Mouse (Mus musculus) MEL (cell line): ENCODE results near the gene Naip1. TPM values are rescaled to one million over a fixed set of nuclear protein-coding genes. Genes with fewer than 3 reads are reported as not detected.
A peak's percentile ranks its signal among the peaks of the same experiment; 100 is the strongest.
"Not testable (repeated sequence)": the region's sequence is repeated elsewhere in the genome, so short reads cannot be mapped to it uniquely, and the experiment has no call there.

Experiments used
- DNase-seq: peaks from one replicate; pipeline ENCODE4 v3.0.0; 2011; ENCODE audit warnings: low read depth, low spot score
- H3K27ac ChIP-seq: 2 replicates; pipeline ENCODE4 v1.5.1; 2012; ENCODE audit warnings: low read depth, mild to moderate bottlenecking, control low read depth, low read length, moderate library complexity; ENCODE audit not compliant: control insufficient read depth
- H3K27me3 ChIP-seq, 2 experiments: fragments of 150-350 bp in 1 of 2; sonication (generic) in 1 of 2; 2 replicates each; pipeline ENCODE4 v1.6.1; 2012; ENCODE audit warnings: low read length in 2 of 2, mild to moderate bottlenecking in 2 of 2, improper control_type of control experiment in 1 of 2, moderate library complexity in 1 of 2; ENCODE audit not compliant: insufficient read depth in 2 of 2, control insufficient read depth in 1 of 2
- H3K36me3 ChIP-seq, 2 experiments: 2 replicates each; pipeline ENCODE4 v1.6.1; 2012 to 2014; ENCODE audit warnings: low read length in 2 of 2, improper control_type of control experiment in 1 of 2, inconsistent platforms in 1 of 2, mild to moderate bottlenecking in 1 of 2; ENCODE audit not compliant: insufficient read depth in 2 of 2, control insufficient read depth in 1 of 2
- H3K4me1 ChIP-seq, 2 experiments: fragments of 150-350 bp in 1 of 2; sonication (generic) in 1 of 2; 2 replicates each; pipeline ENCODE4 v1.6.1; 2012; ENCODE audit warnings: low read length in 2 of 2, improper control_type of control experiment in 1 of 2, mild to moderate bottlenecking in 1 of 2; ENCODE audit not compliant: insufficient read depth in 2 of 2, control insufficient read depth in 1 of 2
- H3K4me3 ChIP-seq, 2 experiments: fragments of 150-350 bp in 1 of 2; sonication (generic) in 1 of 2; 2 replicates each; pipeline ENCODE4 v1.5.1; 2012; ENCODE audit warnings: low read depth in 2 of 2, low read length in 2 of 2, mild to moderate bottlenecking in 2 of 2, moderate library complexity in 2 of 2, control low read depth in 1 of 2, improper control_type of control experiment in 1 of 2; ENCODE audit not compliant: control insufficient read depth in 1 of 2, insufficient read depth in 1 of 2
- H3K79me2 ChIP-seq: 2 replicates; pipeline ENCODE4 v1.6.1; 2012; ENCODE audit warnings: mild to moderate bottlenecking, low read length, moderate library complexity; ENCODE audit not compliant: control insufficient read depth, poor library complexity, insufficient read depth
- H3K9ac ChIP-seq: 2 replicates; pipeline ENCODE4 v1.6.1; 2012; ENCODE audit warnings: low read depth, mild to moderate bottlenecking, control low read depth, low read length, moderate library complexity; ENCODE audit not compliant: control insufficient read depth, poor library complexity, severe bottlenecking
- H3K9me3 ChIP-seq: fragments of 150-350 bp; sonication (generic); replicated peaks from 2 replicates; pipeline ENCODE4 v1.6.1; 2012; ENCODE audit warnings: mild to moderate bottlenecking, low read length, improper control_type of control experiment, moderate library complexity; ENCODE audit not compliant: insufficient read depth
- CTCF ChIP-seq, 3 experiments: IDR thresholded peaks in 2 of 3; conservative IDR thresholded peaks in 1 of 3; 2 replicates each; pipeline ENCODE4 v1.5.1; 2011 to 2012; ENCODE audit warnings: low read length in 3 of 3, low read depth in 2 of 3, mild to moderate bottlenecking in 2 of 3, improper control_type of control experiment in 1 of 3, inconsistent platforms in 1 of 3, mixed read lengths in 1 of 3, moderate library complexity in 1 of 3; ENCODE audit not compliant: control insufficient read depth in 1 of 3, insufficient read depth in 1 of 3, poor library complexity in 1 of 3, severe bottlenecking in 1 of 3
- EP300 ChIP-seq, 2 experiments: IDR thresholded peaks; 2 replicates each; pipeline ENCODE4 v1.6.1; 2011; ENCODE audit warnings: improper control_type of control experiment in 2 of 2, low read length in 2 of 2, low read depth in 1 of 2, mild to moderate bottlenecking in 1 of 2
- ETS1 ChIP-seq: IDR thresholded peaks from 2 replicates; pipeline ENCODE4 v1.6.1; 2012; ENCODE audit warnings: low read depth, mild to moderate bottlenecking, inconsistent platforms, low read length, improper control_type of control experiment, moderate library complexity
- GABPA ChIP-seq: IDR thresholded peaks from 2 replicates; pipeline ENCODE4 v1.6.1; 2012; ENCODE audit warnings: low read depth, mild to moderate bottlenecking, inconsistent platforms, low read length, improper control_type of control experiment, moderate library complexity
- GATA1 ChIP-seq: IDR thresholded peaks from 2 replicates; pipeline ENCODE4 v1.6.1; 2011; ENCODE audit warnings: low read depth, low read length, improper control_type of control experiment
- MAFK ChIP-seq: IDR thresholded peaks from 2 replicates; pipeline ENCODE4 v1.6.1; 2011; ENCODE audit warnings: low read depth, mild to moderate bottlenecking, low read length, improper control_type of control experiment, borderline replicate concordance
- MAX ChIP-seq: IDR thresholded peaks from 2 replicates; pipeline ENCODE4 v1.6.1; 2011; ENCODE audit warnings: low read length, improper control_type of control experiment
- MYC ChIP-seq: IDR thresholded peaks from 2 replicates; pipeline ENCODE4 v1.6.1; 2011; ENCODE audit warnings: low read depth, mild to moderate bottlenecking, low read length, improper control_type of control experiment, moderate library complexity
- NELFE ChIP-seq: IDR thresholded peaks from 2 replicates; pipeline ENCODE4 v1.6.1; 2011; ENCODE audit warnings: low read depth, low read length, improper control_type of control experiment
- POLR2A ChIP-seq, 2 experiments: IDR thresholded peaks; 2 replicates each; pipeline ENCODE4 v1.6.1; 2011 to 2012; ENCODE audit warnings: low read length in 2 of 2, mild to moderate bottlenecking in 2 of 2, control low read depth in 1 of 2, improper control_type of control experiment in 1 of 2, low read depth in 1 of 2, moderate library complexity in 1 of 2; ENCODE audit not compliant: control insufficient read depth in 1 of 2, insufficient read depth in 1 of 2, poor library complexity in 1 of 2
- RCOR1 ChIP-seq: IDR thresholded peaks from 2 replicates; pipeline ENCODE4 v1.6.1; 2012; ENCODE audit warnings: low read depth, mild to moderate bottlenecking, inconsistent platforms, low read length, improper control_type of control experiment
- SMC3 ChIP-seq: IDR thresholded peaks from 2 replicates; pipeline ENCODE4 v1.6.1; 2011; ENCODE audit warnings: low read depth, low read length, improper control_type of control experiment
- TAL1 ChIP-seq: IDR thresholded peaks from 2 replicates; pipeline ENCODE4 v1.6.1; 2012; ENCODE audit warnings: mild to moderate bottlenecking, inconsistent platforms, low read length, moderate library complexity, mixed read lengths
- TBP ChIP-seq: IDR thresholded peaks from 2 replicates; pipeline ENCODE4 v1.8.0; 2011; ENCODE audit warnings: low read depth, low read length, improper control_type of control experiment
- TCF12 ChIP-seq: IDR thresholded peaks from 2 replicates; pipeline ENCODE4 v1.6.1; 2014; ENCODE audit warnings: low read depth, mild to moderate bottlenecking, inconsistent platforms, low read length, improper control_type of control experiment, moderate library complexity
- USF2 ChIP-seq, 2 experiments: IDR thresholded peaks; 2 replicates each; pipeline ENCODE4 v1.6.1; 2011 to 2012; ENCODE audit warnings: improper control_type of control experiment in 2 of 2, low read length in 2 of 2, borderline replicate concordance in 1 of 2, inconsistent platforms in 1 of 2, low read depth in 1 of 2, mild to moderate bottlenecking in 1 of 2; ENCODE audit not compliant: insufficient read depth in 1 of 2
- polyA plus RNA-seq, 2 experiments: library from polyadenylated mRNA; stranded (reverse) in 1 of 2; unstranded in 1 of 2; fragments of >175 nt in 1 of 2; fragments of >200 nt in 1 of 2; gene quantifications; 2 replicates each; pipeline versions ENCODE4 v1.2.1 to v1.2.4; 2012; ENCODE audit warnings: low replicate concordance in 2 of 2, low read depth in 1 of 2; ENCODE audit not compliant: insufficient read length in 2 of 2, insufficient read depth in 1 of 2, missing spikeins in 1 of 2
- total RNA-seq: library from RNA; depleted of rRNA; stranded (reverse); fragments of 300-350 nt; gene quantifications from 2 replicates; pipeline ENCODE4 v1.2.3, GENCODE M21; 2012

The Naip1 gene
- total and polyA plus RNA-seq, 3 experiments, result 0.01 TPM; not detected in 2

GRCm38 (mm10) chr13:100419958-100420357, 32.7 kb downstream of the Naip1 start:
- not testable (repeated sequence) for H3K9ac ChIP-seq, H3K27ac ChIP-seq, H3K9me3 ChIP-seq, H3K27me3 ChIP-seq, H3K4me1 ChIP-seq, H3K4me3 ChIP-seq, H3K79me2 ChIP-seq, H3K36me3 ChIP-seq
- TF ChIP-seq NELFE (peak; percentile 53), POLR2A (IDR thresholded peaks at IDR 0.05; ENCODE audit: control insufficient read depth in 1 of 2, insufficient read depth in 1 of 2, low read depth in 1 of 2, low read length in 2 of 2, poor library complexity in 1 of 2) (peak in 1 of 2 experiments; percentile 52; a peak in 1 of 4 replicates), TBP (peak; percentile 84)
- peak; percentile 48 for DNase-seq

DNA sequence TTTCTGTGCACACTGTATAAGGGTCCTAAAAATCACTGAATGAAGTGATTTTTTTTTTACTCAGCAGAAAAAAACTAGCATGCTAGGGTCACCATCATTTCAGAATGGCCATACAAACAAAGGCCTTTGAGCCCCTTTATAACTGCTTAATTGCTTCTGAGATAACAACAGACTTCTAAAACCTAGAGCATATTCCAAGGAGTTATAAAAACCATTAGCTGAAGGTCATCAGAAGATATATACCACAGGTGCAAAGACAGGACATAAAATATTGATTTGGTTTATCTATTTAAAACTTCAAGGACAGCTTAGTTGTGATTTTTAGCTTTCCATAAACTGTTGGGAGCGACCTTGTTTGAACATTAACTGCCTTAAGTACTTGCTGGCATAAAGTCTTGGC, 38.2 kb downstream of the Naip1 start:
- Histone ChIP-seq H3K27me3 (no peaks in the 10 kb centered on the region), H3K9me3 (no peaks in the 10 kb centered on the region), H3K9ac (no peak overlapping the region), H3K27ac (no peak overlapping the region), H3K4me3 (no peak overlapping the region), H3K4me1 (no peaks in the 10 kb centered on the region), H3K79me2 (no peaks in the 10 kb centered on the region), H3K36me3 (no peaks in the 10 kb centered on the region)
- no peak for DNase-seq
- no peak for TF ChIP-seq MAFK

- TF ChIP-seq RCOR1, result no peak
- no peak for TF ChIP-seq MYC
- no peak for TF ChIP-seq CTCF (IDR thresholded peaks at IDR 0.05 in 2 of 3, conservative IDR thresholded peaks at IDR 0.05 in 1 of 3; ENCODE audit: control insufficient read depth in 1 of 3, insufficient read depth in 1 of 3, low read depth in 2 of 3, low read length in 3 of 3, poor library complexity in 1 of 3, severe bottlenecking in 1 of 3)
- no peak for TF ChIP-seq GABPA
- TF ChIP-seq TCF12, result no peak
- no peak for TF ChIP-seq GATA1
- no peak for TF ChIP-seq ETS1
- no peak for TF ChIP-seq EP300 (IDR thresholded peaks at IDR 0.05; ENCODE audit: low read depth in 1 of 2, low read length in 2 of 2)
- TF ChIP-seq USF2 (IDR thresholded peaks at IDR 0.05; ENCODE audit: borderline replicate concordance in 1 of 2, insufficient read depth in 1 of 2, low read depth in 1 of 2, low read length in 2 of 2), result no peak
- no peak for TF ChIP-seq TAL1
- no peak for TF ChIP-seq MAX
- TF ChIP-seq SMC3, result no peak
- Histone ChIP-seq H3K79me2 (no peaks in the 10 kb centered on the region), H3K36me3 (no peaks in the 10 kb centered on the region), H3K4me1 (no peaks in the 10 kb centered on the region), H3K27ac (no peak overlapping the region), H3K4me3 (no peak overlapping the region), H3K9me3 (no peaks in the 10 kb centered on the region), H3K9ac (no peak overlapping the region), H3K27me3 (no peaks in the 10 kb centered on the region; a peak in 1 of 4 replicates)
- no peak for DNase-seq
Observed at GRCm38 (mm10) chr13:100409825-100410224, 42.8 kb downstream of the Naip1 start.
